Mouse (Mus musculus) CH12F3 (cell line): Measurements from ENCODE around the gene Vmn2r96.
"Not testable (repeated sequence)": the region's sequence is repeated elsewhere in the genome, so short reads cannot be mapped to it uniquely, and the experiment has no call there.

ENCODE experiments used
- in situ Hi-C: fragments of 300-500 bp; cut with MboI; formaldehyde crosslinking; loops from 2 replicates; pipeline ENCODE4 v1.14.3; 2020; ENCODE audit warnings: low sequenced_read_pairs

The Vmn2r96 gene

GRCm38 (mm10) chr17:18572851-18573250 lies at the start of gene Vmn2r96:
Gene Vmn2r96, plus strand, starts transcription at chr17:18573151.
- in situ Hi-C loops = not testable (repeated sequence)

DNA sequence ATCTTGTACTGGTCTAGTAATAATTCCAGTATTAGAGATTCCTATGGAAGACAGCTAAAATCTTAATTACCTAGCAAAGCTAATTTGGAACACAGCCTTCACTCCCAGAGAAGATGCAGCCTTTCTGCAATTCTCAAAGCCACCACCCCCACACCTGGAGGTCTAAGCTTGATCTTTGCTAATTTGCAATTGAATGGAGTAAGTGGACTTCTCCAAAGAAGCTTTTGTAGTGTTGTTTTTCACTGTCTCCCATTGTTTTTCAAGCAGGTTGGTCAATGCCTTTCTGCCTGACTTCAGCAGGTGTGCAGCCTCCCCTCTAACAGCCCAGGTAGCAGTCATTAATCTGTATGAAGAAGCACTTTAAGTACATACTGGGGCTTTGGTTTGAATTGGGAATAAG lies 49.6 kb upstream of the Vmn2r96 start:
- in situ Hi-C loops = no loop called here

GRCm38 (mm10) chr17:18523991-18524390 lies 49.0 kb upstream of the Vmn2r96 start:
- in situ Hi-C loops = no loop called here

DNA sequence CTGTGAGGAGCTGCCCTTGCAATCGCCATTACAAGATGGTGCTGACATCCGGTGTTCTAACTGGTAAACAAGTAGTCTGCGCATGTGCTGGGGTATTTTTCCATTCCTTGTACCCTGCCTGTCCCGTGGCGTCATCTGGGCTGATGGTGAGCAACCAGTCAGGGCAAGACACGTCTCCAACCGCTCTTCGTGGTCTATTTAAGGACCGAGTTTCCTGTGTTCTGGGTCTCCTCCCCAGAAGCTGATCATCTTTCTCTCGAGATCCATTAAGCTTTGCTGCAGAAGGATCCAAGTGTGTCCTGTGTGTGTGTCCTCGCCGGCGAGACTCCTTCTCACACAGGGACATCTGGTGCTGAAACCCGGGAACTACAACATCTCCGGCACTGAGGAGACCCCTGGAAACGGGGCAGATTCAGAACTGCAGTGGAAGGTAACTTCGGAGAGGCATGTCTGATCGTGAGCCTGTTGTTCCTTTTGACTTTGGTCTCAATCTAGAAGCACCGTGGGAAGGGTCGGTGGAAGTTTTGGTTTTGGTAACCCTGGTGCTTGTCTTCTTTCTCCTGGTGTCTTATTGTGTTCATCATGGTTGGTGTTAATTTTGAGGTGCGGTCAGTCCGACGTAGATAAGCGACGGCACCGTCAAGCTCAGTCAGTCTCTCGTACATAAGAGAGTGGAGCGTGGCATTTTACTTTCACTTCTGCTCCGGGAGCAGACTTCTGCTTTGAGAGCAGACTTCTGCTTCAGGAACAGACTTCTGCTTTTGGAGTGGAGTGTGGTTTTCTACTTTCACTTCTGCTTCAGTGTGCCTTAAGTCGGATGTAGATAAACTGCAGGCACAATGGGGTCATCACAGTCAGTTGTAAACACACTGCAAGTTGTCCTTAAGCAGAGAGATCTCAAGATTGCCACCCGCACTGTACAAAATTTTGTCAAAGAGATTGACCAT lies 14.5 kb upstream of the Vmn2r96 start:
- in situ Hi-C loops = not testable (repeated sequence)

DNA sequence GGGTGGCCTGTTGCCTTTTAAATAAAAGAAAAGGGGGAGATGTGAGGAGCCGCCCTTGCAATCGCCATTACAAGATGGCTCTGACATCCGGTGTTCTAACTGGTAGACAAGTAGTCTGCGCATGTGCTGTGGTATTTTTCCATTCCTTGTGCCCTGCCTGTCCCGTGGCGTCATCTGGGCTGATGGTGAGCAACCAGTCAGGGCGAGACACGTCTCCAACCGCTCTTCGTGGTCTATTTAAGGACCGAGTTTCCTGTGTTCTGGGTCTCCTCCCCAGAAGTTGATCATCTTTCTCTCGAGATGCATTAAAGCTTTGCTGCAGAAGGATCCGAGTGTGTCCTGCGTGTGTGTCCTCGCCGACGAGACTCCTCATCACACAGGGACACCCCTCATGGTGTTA lies 6.8 kb upstream of the Vmn2r96 start:
- in situ Hi-C loops = not testable (repeated sequence)

GRCm38 (mm10) chr17:18615151-18615550 lies 42.2 kb downstream of the Vmn2r96 start:
- in situ Hi-C loops = not testable (repeated sequence)

DNA sequence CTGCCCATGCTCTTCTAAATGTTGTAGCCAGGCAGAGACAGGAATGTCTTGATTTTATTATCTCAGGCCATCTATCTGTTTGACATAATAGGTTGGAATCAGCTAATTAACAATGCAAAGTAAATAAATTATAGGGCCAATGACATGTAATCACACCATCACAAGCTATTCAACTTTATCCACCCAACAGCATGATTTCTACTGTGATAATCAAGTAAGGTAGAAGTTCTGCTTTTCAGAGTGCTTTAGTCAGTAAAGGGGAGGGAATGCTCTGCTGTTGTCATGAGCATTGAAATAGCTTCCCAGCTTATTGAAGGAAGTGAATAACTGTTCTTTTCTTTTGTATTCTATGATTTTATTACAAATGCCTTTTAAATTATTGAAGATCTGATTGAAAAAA lies 53.6 kb downstream of the Vmn2r96 start:
- in situ Hi-C loops = no loop called here
